Mouse (Mus musculus): ENCODE results near the gene D630039A03Rik. TPM values are rescaled to one million over a fixed set of nuclear protein-coding genes. Genes with fewer than 3 reads are reported as not detected.

The D630039A03Rik gene
- polyA plus RNA-seq (2012; ENCODE audit: insufficient read depth, insufficient read length, missing spikeins): not detected in 2 replicates

- no peaks in the 10 kb centered on the region for H3K4me1 ChIP-seq (ENCODE audit: control insufficient read depth, insufficient read depth, low read length)
- no peak for TF ChIP-seq POLR2A (IDR thresholded peaks at IDR 0.05; ENCODE audit: borderline replicate concordance, low read depth, low read length)
- no peak for TF ChIP-seq CTCF (IDR thresholded peaks at IDR 0.05; ENCODE audit: low read depth, low read length)
- H3K4me3 ChIP-seq (ENCODE audit: insufficient read depth, low read length): no peak within 1 kb of the TSS
- no peak within 1 kb of the TSS for H3K27ac ChIP-seq (ENCODE audit: insufficient read depth, low read depth, low read length)
Observed at GRCm38 (mm10) chr4:57916201-57916661, at the start of gene D630039A03Rik. TSS of gene D630039A03Rik (minus strand) at chr4:57916297.

DNA sequence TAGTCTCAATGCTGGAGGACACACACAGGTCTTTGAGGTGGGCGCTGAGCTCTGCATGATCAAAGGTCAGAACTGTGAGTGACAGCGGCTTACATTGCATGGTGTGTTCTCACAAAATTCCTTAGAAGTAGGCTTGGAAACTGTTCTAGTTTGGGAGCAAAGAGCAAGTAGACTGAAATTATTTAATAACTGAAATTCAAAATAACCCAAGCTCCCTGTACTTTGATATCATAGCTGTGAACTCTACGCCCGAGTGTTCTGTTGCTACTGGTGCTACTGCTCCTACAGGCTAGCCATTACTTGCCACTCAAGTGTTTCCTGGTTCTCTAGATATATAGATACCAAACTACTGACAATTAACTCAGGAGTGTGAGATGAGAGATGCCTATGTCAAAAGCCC lies 49.4 kb upstream of the D630039A03Rik start:
- TF ChIP-seq POLR2A (IDR thresholded peaks at IDR 0.05; ENCODE audit: borderline replicate concordance, low read depth, low read length) (no peak), CTCF (IDR thresholded peaks at IDR 0.05; ENCODE audit: low read depth, low read length) (no peak)
- H3K4me1 ChIP-seq (ENCODE audit: control insufficient read depth, insufficient read depth, low read length): no peaks in the 10 kb centered on the region
- no peak overlapping the region for H3K4me3 ChIP-seq (ENCODE audit: insufficient read depth, low read length)
- no peak overlapping the region for H3K27ac ChIP-seq (ENCODE audit: insufficient read depth, low read depth, low read length)

DNA sequence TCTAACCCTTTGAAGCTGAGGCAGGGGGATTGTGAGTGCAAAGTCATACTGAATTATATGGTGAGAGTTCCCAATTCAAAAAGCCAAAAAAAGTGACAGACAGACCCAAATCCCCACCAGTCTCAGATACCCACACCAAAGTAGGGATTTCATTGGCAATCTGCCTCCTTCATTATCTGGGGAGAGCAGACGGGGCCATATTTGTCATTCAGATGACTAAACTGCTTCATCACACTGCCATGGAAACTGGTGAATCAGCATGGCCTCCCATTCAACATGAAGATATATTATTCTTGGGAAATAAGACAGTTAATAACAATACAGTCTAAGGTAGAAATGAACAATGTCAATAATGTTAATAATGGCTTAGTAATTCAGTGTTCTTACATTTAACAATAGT lies 48.0 kb upstream of the D630039A03Rik start:
- H3K4me1 ChIP-seq (ENCODE audit: control insufficient read depth, insufficient read depth, low read length): peaks cover 2% of the 10 kb centered on the region; the same call in 1 of the 2 replicates
- no peak overlapping the region for H3K4me3 ChIP-seq (ENCODE audit: insufficient read depth, low read length)
- TF ChIP-seq POLR2A (IDR thresholded peaks at IDR 0.05; ENCODE audit: borderline replicate concordance, low read depth, low read length): no peak
- no peak for TF ChIP-seq CTCF (IDR thresholded peaks at IDR 0.05; ENCODE audit: low read depth, low read length)
- H3K27ac ChIP-seq (ENCODE audit: insufficient read depth, low read depth, low read length): no peak overlapping the region

DNA sequence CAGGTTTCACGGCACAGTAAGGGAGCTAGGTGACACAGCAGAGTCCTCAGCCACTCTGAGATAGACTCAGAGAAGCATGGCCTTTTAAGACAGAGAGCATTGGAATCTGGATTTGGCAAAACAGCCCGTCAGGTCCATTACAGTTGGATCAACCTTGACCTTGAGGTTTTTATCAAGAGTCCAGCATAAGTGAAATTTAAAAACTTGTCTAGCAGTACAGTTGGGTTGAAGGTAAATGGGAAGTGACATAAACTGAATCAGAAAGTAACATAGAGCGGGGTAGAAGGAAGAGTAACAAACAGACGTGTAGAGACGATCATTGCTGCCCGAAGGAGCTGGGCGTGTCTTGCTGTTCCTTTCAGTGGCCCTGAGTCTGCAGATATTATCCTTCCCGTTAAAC lies 43.0 kb upstream of the D630039A03Rik start:
- peaks cover 22% of the 10 kb centered on the region for H3K4me1 ChIP-seq (ENCODE audit: control insufficient read depth, insufficient read depth, low read length)
- TF ChIP-seq POLR2A (IDR thresholded peaks at IDR 0.05; ENCODE audit: borderline replicate concordance, low read depth, low read length) (no peak), CTCF (IDR thresholded peaks at IDR 0.05; ENCODE audit: low read depth, low read length) (no peak)
- H3K27ac ChIP-seq (ENCODE audit: insufficient read depth, low read depth, low read length): no peak overlapping the region
- H3K4me3 ChIP-seq (ENCODE audit: insufficient read depth, low read length): no peak overlapping the region

- no peak overlapping the region; the same call in 1 of the 2 replicates for H3K27ac ChIP-seq (ENCODE audit: insufficient read depth, low read depth, low read length)
- TF ChIP-seq CTCF (IDR thresholded peaks at IDR 0.05; ENCODE audit: low read depth, low read length) (no peak), POLR2A (IDR thresholded peaks at IDR 0.05; ENCODE audit: borderline replicate concordance, low read depth, low read length) (no peak)
- peak overlapping the region; percentile 72; the same call in 1 of the 2 replicates for H3K4me3 ChIP-seq (ENCODE audit: insufficient read depth, low read length)
- peaks cover 29% of the 10 kb centered on the region for H3K4me1 ChIP-seq (ENCODE audit: control insufficient read depth, insufficient read depth, low read length)
Observed at GRCm38 (mm10) chr4:57958098-57958497, 42.0 kb upstream of the D630039A03Rik start.

- peak overlapping the region; percentile 99 for H3K27ac ChIP-seq (ENCODE audit: insufficient read depth, low read depth, low read length)
- TF ChIP-seq POLR2A (IDR thresholded peaks at IDR 0.05; ENCODE audit: borderline replicate concordance, low read depth, low read length): no peak
- TF ChIP-seq CTCF (IDR thresholded peaks at IDR 0.05; ENCODE audit: low read depth, low read length): no peak
- H3K4me3 ChIP-seq (ENCODE audit: insufficient read depth, low read length): peak overlapping the region; percentile 72
- peaks cover 32% of the 10 kb centered on the region for H3K4me1 ChIP-seq (ENCODE audit: control insufficient read depth, insufficient read depth, low read length)
Observed at GRCm38 (mm10) chr4:57957200-57958085, 41.3 kb upstream of the D630039A03Rik start.

DNA sequence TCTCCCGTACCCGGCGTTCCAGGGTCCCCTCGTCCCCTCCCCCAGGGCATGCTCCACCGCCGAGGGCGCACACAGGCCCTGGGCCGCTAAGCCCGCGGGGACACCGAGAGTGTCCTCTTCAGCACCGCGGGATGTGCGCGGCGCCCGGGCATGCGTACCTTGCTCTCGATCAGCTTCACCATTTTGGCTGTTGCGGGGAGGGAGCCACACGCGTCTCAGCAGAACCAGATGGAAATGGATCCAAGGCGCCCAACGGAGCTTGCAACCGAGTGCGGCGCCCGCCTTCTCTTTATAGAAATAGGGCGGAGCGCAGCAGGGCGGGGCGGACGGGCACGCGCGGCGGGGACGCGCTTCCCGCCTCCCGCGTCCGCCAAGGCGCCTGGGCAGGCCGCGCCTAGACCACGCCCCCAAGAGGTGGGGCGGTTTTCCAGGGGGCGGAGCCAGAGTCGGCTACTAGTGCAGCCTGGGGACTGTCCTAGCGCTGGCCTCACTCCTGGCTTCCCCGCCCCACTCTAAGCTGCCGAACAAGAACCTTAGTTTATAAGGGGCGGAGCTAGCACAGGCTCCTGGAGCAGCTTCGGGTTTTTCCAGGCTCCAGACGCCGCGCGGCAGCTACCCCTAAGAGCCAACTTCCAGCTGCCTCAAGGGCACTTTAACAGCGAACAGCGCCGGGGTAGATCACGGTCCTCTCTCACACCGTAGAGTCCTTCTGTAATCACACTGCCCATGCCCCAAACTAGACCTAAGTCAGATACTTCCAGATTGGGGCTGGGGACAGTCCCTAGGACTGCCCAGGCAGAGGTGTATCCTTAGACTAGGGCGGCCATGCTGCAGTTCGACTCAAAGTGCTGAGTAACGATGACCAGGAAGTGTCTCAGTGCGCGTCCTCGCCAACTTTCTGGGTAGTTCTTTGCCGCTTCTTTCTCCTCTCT lies 40.2 kb upstream of the D630039A03Rik start, which contains the start of gene Txn1:
Txn1 (minus strand) TSS at position 383 of the 932 bp plus-strand sequence.
- H3K4me1 ChIP-seq (ENCODE audit: control insufficient read depth, insufficient read depth, low read length): peaks cover 38% of the 10 kb centered on the region
- no peak for TF ChIP-seq CTCF (IDR thresholded peaks at IDR 0.05; ENCODE audit: low read depth, low read length)
- peak; percentile 67; the same call in 1 of the 2 replicates for TF ChIP-seq POLR2A (IDR thresholded peaks at IDR 0.05; ENCODE audit: borderline replicate concordance, low read depth, low read length)
- H3K27ac ChIP-seq (ENCODE audit: insufficient read depth, low read depth, low read length): peak within 1 kb of the TSS; percentile 99
- H3K4me3 ChIP-seq (ENCODE audit: insufficient read depth, low read length): peak within 1 kb of the TSS; percentile 77

GRCm38 (mm10) chr4:57955544-57955958 lies 39.5 kb upstream of the D630039A03Rik start:
- Histone ChIP-seq H3K4me3 (ENCODE audit: insufficient read depth, low read length) (peak overlapping the region; percentile 77), H3K27ac (ENCODE audit: insufficient read depth, low read depth, low read length) (peak overlapping the region; percentile 73), H3K4me1 (ENCODE audit: control insufficient read depth, insufficient read depth, low read length) (peaks cover 38% of the 10 kb centered on the region)
- no peak for TF ChIP-seq POLR2A (IDR thresholded peaks at IDR 0.05; ENCODE audit: borderline replicate concordance, low read depth, low read length)
- TF ChIP-seq CTCF (IDR thresholded peaks at IDR 0.05; ENCODE audit: low read depth, low read length): no peak

DNA sequence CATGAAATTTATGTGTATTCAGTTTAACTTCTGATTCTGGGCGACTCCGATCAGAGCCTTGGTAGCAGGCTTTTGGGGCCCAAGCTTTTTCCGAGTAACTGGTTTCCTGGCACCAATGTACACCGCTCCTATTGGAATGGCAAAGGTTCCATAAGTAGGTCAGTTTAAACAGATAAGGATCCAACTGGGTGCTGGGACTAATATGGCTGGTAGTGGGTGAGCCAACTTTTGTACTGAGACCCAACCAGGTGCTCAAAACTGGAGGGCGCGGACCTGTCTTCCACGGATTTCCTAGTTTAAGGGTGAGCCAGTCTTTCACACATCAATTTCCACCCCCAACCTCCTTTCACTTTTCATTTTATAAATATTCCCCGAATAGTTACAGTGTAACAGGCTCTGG lies 38.9 kb upstream of the D630039A03Rik start:
- TF ChIP-seq CTCF (IDR thresholded peaks at IDR 0.05; ENCODE audit: low read depth, low read length) (no peak), POLR2A (IDR thresholded peaks at IDR 0.05; ENCODE audit: borderline replicate concordance, low read depth, low read length) (no peak)
- H3K4me1 ChIP-seq (ENCODE audit: control insufficient read depth, insufficient read depth, low read length): peaks cover 43% of the 10 kb centered on the region
- H3K27ac ChIP-seq (ENCODE audit: insufficient read depth, low read depth, low read length): peak overlapping the region; percentile 73; the same call in 1 of the 2 replicates
- H3K4me3 ChIP-seq (ENCODE audit: insufficient read depth, low read length): peak overlapping the region; percentile 77
